Mouse (Mus musculus) lung, embryonic 15.5 days (tissue): ENCODE data around the gene Srgap1. TPM values are rescaled to one million over a fixed set of nuclear protein-coding genes. Genes with fewer than 3 reads are reported as not detected.
A peak's percentile ranks its signal among the peaks of the same experiment; 100 is the strongest.

ENCODE experiments used
- ATAC-seq: fragments of 200-750 bp; cut with Nextera tagmentation; 2 replicates; pipeline ENCODE4 v1.8.0; 2017; ENCODE audit warnings: moderate number of reproducible peaks, borderline replicate concordance; ENCODE audit not compliant: low FRiP score, low TSS enrichment; ENCODE audit errors: extremely low read depth
- H3K27ac ChIP-seq: fragments of 300-500 bp; sonication (generic); 2 replicates; pipeline ENCODE4 v1.5.1; 2015; ENCODE audit warnings: moderate library complexity, mild to moderate bottlenecking, inconsistent platforms
- H3K27me3 ChIP-seq: fragments of 300-500 bp; sonication (generic); 2 replicates; pipeline ENCODE4 v1.6.1; 2015; ENCODE audit warnings: inconsistent platforms
- H3K36me3 ChIP-seq: fragments of 300-500 bp; sonication (generic); 2 replicates; pipeline ENCODE4 v1.6.1; 2015; ENCODE audit warnings: inconsistent platforms
- H3K4me1 ChIP-seq: fragments of 300-500 bp; sonication (generic); 2 replicates; pipeline ENCODE4 v1.6.1; 2015; ENCODE audit warnings: inconsistent platforms
- H3K4me2 ChIP-seq: fragments of 300-500 bp; sonication (generic); 2 replicates; pipeline ENCODE4 v1.6.1; 2015; ENCODE audit warnings: inconsistent platforms, mild to moderate bottlenecking, moderate library complexity
- H3K4me3 ChIP-seq: fragments of 300-500 bp; sonication (generic); 2 replicates; pipeline ENCODE4 v1.5.1; 2015; ENCODE audit warnings: mild to moderate bottlenecking, inconsistent platforms
- H3K9ac ChIP-seq: fragments of 300-500 bp; sonication (generic); 2 replicates; pipeline ENCODE4 v1.6.1; 2015; ENCODE audit warnings: inconsistent platforms
- H3K9me3 ChIP-seq: fragments of 300-500 bp; sonication (generic); 2 replicates; pipeline ENCODE4 v1.6.1; 2016; ENCODE audit warnings: inconsistent platforms
- WGBS: fragments of 180-500 bp; shearing (Covaris S2); methylation state at CpG from one replicate; pipeline ENCODE4 v1.1.7; 2015; 5-methylcytosine and 5-hydroxymethylcytosine counted together
- polyA plus RNA-seq: library from polyadenylated mRNA; unstranded; fragments of >200 nt; fragmentation: Nextera tagmentation; extraction: Ambion mirVana; gene quantifications from 2 replicates; pipeline ENCODE4 v1.2.1, GENCODE M21; 2015

The Srgap1 gene
- polyA plus RNA-seq, 1 experiment from 2014 or later: 10.7 TPM

- Histone ChIP-seq H3K4me2 (no peak overlapping the region), H3K9ac (no peak overlapping the region), H3K27me3 (no peaks in the 10 kb centered on the region), H3K4me3 (no peak overlapping the region), H3K4me1 (peaks cover 7% of the 10 kb centered on the region), H3K9me3 (no peaks in the 10 kb centered on the region), H3K27ac (no peak overlapping the region), H3K36me3 (no peaks in the 10 kb centered on the region)
- ATAC-seq: no peak
- whole genome bisulfite sequencing: 69% methylated on average over 4 of the region's 4 CpGs
Observed at GRCm38 (mm10) chr10:121986997-121987396, 60.1 kb downstream of the Srgap1 start.

GRCm38 (mm10) chr10:121984887-121985286 is 62.2 kb downstream of the Srgap1 start:
- H3K27me3 ChIP-seq: no peaks in the 10 kb centered on the region
- no peaks in the 10 kb centered on the region for H3K36me3 ChIP-seq
- H3K4me3 ChIP-seq: no peak overlapping the region
- WGBS: 81% methylated on average over 10 of the region's 10 CpGs
- no peak overlapping the region for H3K27ac ChIP-seq
- H3K9me3 ChIP-seq: no peaks in the 10 kb centered on the region
- ATAC-seq: no peak
- H3K4me2 ChIP-seq: no peak overlapping the region
- H3K4me1 ChIP-seq: peaks cover 7% of the 10 kb centered on the region
- H3K9ac ChIP-seq: no peak overlapping the region

GRCm38 (mm10) chr10:121983993-121984610 is 63.0 kb downstream of the Srgap1 start:
- Histone ChIP-seq H3K4me1 (peaks cover 7% of the 10 kb centered on the region), H3K4me3 (no peak overlapping the region), H3K36me3 (no peaks in the 10 kb centered on the region), H3K27me3 (no peaks in the 10 kb centered on the region), H3K27ac (no peak overlapping the region), H3K9ac (no peak overlapping the region), H3K4me2 (no peak overlapping the region), H3K9me3 (no peaks in the 10 kb centered on the region)
- no peak for ATAC-seq
- 51% methylated on average over 10 of the region's 10 CpGs for WGBS

- Histone ChIP-seq H3K9ac (no peak overlapping the region), H3K4me3 (no peak overlapping the region), H3K4me2 (no peak overlapping the region), H3K27me3 (no peaks in the 10 kb centered on the region), H3K4me1 (peaks cover 14% of the 10 kb centered on the region; the same call in 1 of the 2 replicates), H3K27ac (no peak overlapping the region), H3K36me3 (no peaks in the 10 kb centered on the region), H3K9me3 (no peaks in the 10 kb centered on the region)
- ATAC-seq: no peak
- 71% methylated on average over 6 of the region's 6 CpGs for WGBS
Observed at GRCm38 (mm10) chr10:121975330-121975729, 71.8 kb downstream of the Srgap1 start.

GRCm38 (mm10) chr10:121974591-121974990 is 72.5 kb downstream of the Srgap1 start:
- ATAC-seq: no peak

GRCm38 (mm10) chr10:121973281-121973680 is 73.8 kb downstream of the Srgap1 start:
- Histone ChIP-seq H3K4me1 (peaks cover 29% of the 10 kb centered on the region), H3K9me3 (no peaks in the 10 kb centered on the region), H3K27me3 (no peaks in the 10 kb centered on the region), H3K4me3 (no peak overlapping the region), H3K4me2 (no peak overlapping the region), H3K27ac (no peak overlapping the region), H3K9ac (no peak overlapping the region), H3K36me3 (no peaks in the 10 kb centered on the region)
- ATAC-seq: no peak
- WGBS: 85% methylated on average over 7 of the region's 7 CpGs

More at GRCm38 (mm10) chr10:121974591-121974990, 72.5 kb downstream of the Srgap1 start:
- 67% methylated on average over 4 of the region's 4 CpGs for WGBS
- Histone ChIP-seq H3K9ac (no peak overlapping the region), H3K27ac (no peak overlapping the region), H3K9me3 (no peaks in the 10 kb centered on the region), H3K36me3 (no peaks in the 10 kb centered on the region), H3K4me3 (no peak overlapping the region), H3K27me3 (no peaks in the 10 kb centered on the region), H3K4me2 (no peak overlapping the region), H3K4me1 (peaks cover 15% of the 10 kb centered on the region; the same call in 1 of the 2 replicates)

- Histone ChIP-seq H3K9ac (no peak overlapping the region), H3K27ac (peak overlapping the region; percentile 12; the same call in 1 of the 2 replicates), H3K4me3 (no peak overlapping the region), H3K4me2 (no peak overlapping the region), H3K36me3 (no peaks in the 10 kb centered on the region), H3K27me3 (no peaks in the 10 kb centered on the region), H3K9me3 (no peaks in the 10 kb centered on the region), H3K4me1 (peaks cover 34% of the 10 kb centered on the region)
- 61% methylated on average over 10 of the region's 10 CpGs for WGBS
- peak; percentile 37; the same call in 1 of the 2 replicates for ATAC-seq
Observed at GRCm38 (mm10) chr10:121972249-121972892, 74.7 kb downstream of the Srgap1 start.

GRCm38 (mm10) chr10:121971658-121972057 is 75.5 kb downstream of the Srgap1 start:
- Histone ChIP-seq H3K4me2 (no peak overlapping the region), H3K9ac (no peak overlapping the region), H3K27ac (no peak overlapping the region), H3K9me3 (no peaks in the 10 kb centered on the region), H3K27me3 (no peaks in the 10 kb centered on the region), H3K4me1 (peaks cover 34% of the 10 kb centered on the region), H3K4me3 (no peak overlapping the region), H3K36me3 (no peaks in the 10 kb centered on the region)
- ATAC-seq: no peak
- 55% methylated on average over 8 of the region's 8 CpGs for WGBS

GRCm38 (mm10) chr10:121970912-121971311 is 76.2 kb downstream of the Srgap1 start:
- H3K4me2 ChIP-seq: no peak overlapping the region
- H3K9ac ChIP-seq: no peak overlapping the region
- WGBS: 65% methylated on average over 6 of the region's 6 CpGs
- no peaks in the 10 kb centered on the region for H3K36me3 ChIP-seq
- H3K27ac ChIP-seq: no peak overlapping the region
- no peak for ATAC-seq
- H3K27me3 ChIP-seq: no peaks in the 10 kb centered on the region
- no peak overlapping the region for H3K4me3 ChIP-seq
- H3K9me3 ChIP-seq: no peaks in the 10 kb centered on the region
- H3K4me1 ChIP-seq: peaks cover 34% of the 10 kb centered on the region

GRCm38 (mm10) chr10:121964114-121964513 is 83.0 kb downstream of the Srgap1 start:
- Histone ChIP-seq H3K4me3 (no peak overlapping the region), H3K27ac (no peak overlapping the region), H3K9me3 (no peaks in the 10 kb centered on the region), H3K4me1 (peaks cover 24% of the 10 kb centered on the region), H3K27me3 (no peaks in the 10 kb centered on the region), H3K9ac (no peak overlapping the region), H3K4me2 (no peak overlapping the region), H3K36me3 (no peaks in the 10 kb centered on the region)
- ATAC-seq: no peak
- WGBS: 71% methylated on average over 10 of the region's 10 CpGs

- Histone ChIP-seq H3K4me1 (peaks cover 10% of the 10 kb centered on the region), H3K4me3 (no peak overlapping the region), H3K9ac (no peak overlapping the region), H3K4me2 (no peak overlapping the region), H3K27me3 (no peaks in the 10 kb centered on the region), H3K9me3 (no peaks in the 10 kb centered on the region), H3K27ac (no peak overlapping the region), H3K36me3 (no peaks in the 10 kb centered on the region)
- no peak for ATAC-seq
- WGBS: 29% methylated on average over 4 of the region's 4 CpGs
Observed at GRCm38 (mm10) chr10:121962053-121962452, 85.1 kb downstream of the Srgap1 start.

GRCm38 (mm10) chr10:121961121-121961893 is 85.8 kb downstream of the Srgap1 start:
- Histone ChIP-seq H3K27me3 (no peaks in the 10 kb centered on the region), H3K9ac (no peak overlapping the region), H3K4me1 (peaks cover 11% of the 10 kb centered on the region), H3K9me3 (no peaks in the 10 kb centered on the region), H3K4me2 (no peak overlapping the region), H3K27ac (no peak overlapping the region), H3K4me3 (no peak overlapping the region), H3K36me3 (no peaks in the 10 kb centered on the region)
- 37% methylated on average over 11 of the region's 11 CpGs for WGBS
- ATAC-seq: no peak
